Mouse (Mus musculus) cortical plate, adult 2 months (tissue): ENCODE results near the gene Sphk2.

ENCODE experiments used
- CTCF ChIP-seq: fragments of 200-500 bp; IDR thresholded peaks from 2 replicates; pipeline ENCODE4 v1.5.1; 2011; ENCODE audit warnings: mild to moderate bottlenecking, control low read depth, low read length; ENCODE audit not compliant: insufficient read depth; ENCODE audit errors: extremely low read depth
- POLR2A ChIP-seq: fragments of 200-500 bp; IDR thresholded peaks from 2 replicates; pipeline ENCODE4 v1.6.1; 2011; ENCODE audit warnings: mild to moderate bottlenecking, low read length, control low read depth; ENCODE audit not compliant: insufficient read depth; ENCODE audit errors: extremely low read depth

DNA sequence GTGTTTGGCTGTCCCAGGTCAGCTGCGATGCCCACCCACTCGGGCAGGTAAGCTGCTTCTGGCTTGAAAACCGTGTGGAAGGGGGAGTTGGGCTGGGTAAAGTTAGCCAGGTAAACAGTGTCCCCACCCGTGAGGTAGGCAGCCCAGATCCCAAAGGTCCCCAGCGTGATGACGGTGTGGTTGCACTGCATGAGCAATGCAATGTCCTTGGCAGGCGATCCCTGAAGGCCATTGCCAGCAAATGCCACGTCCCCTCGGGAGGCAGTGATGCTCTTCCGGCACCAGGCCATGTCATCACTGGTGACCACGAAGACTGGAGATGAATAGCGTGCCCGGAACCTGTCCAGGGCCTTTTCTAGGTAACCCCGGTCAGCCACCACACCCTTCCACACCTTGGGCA, 39.3 kb downstream of the Sphk2 start:
- no peak for TF ChIP-seq POLR2A
- TF ChIP-seq CTCF = no peak
